ENCODE assay signal across 8 mouse cellular contexts in genomic region chr10:22140665-22141280, GRCm38 (mm10). TPM values are rescaled to one million over a fixed set of nuclear protein-coding genes. Genes with fewer than 3 reads are reported as not detected.
DNase-seq lines count a peak whose midpoint lies in the region; ATAC-seq and TF ChIP-seq lines count a peak whose summit lies in the region.
"Had no signal": no experiment of that assay in that cellular context is flagged by ENCODE, and none has a peak within 500 bp of the region (broad histone marks: within the 10 kb centered on the region; RNA-seq: fewer than 3 reads in every experiment).

No protein-coding gene starts in this region.

- H3K4me2 ChIP-seq in limb, embryonic 14.5 days (replicated peaks; ENCODE audit: low read depth, low read length, severe bottlenecking) = peak overlapping the region; percentile 62
- H3K4me2 ChIP-seq in midbrain, embryonic 15.5 days = peak overlapping the region; percentile 85

- H3K9me3 ChIP-seq in limb, embryonic 14.5 days (ENCODE audit: control insufficient read depth, low read length) = no peaks in the 10 kb centered on the region
- H3K9me3 ChIP-seq in midbrain, embryonic 15.5 days = 0 out of 2 replicates have a peak, but pooled peaks cover 2% of the 10 kb centered on the region

- H3K36me3 ChIP-seq in limb, embryonic 14.5 days (ENCODE audit: control insufficient read depth, insufficient read depth, low read length) = no peaks in the 10 kb centered on the region
- no peaks in the 10 kb centered on the region for H3K36me3 ChIP-seq in midbrain, embryonic 15.5 days (replicated peaks)

- H3K4me3 ChIP-seq in limb, embryonic 14.5 days (replicated peaks; ENCODE audit: low read length) = peak overlapping the region; percentile 36
- peak overlapping the region; percentile 46 for H3K4me3 ChIP-seq in midbrain, embryonic 15.5 days

- H3K27me3 ChIP-seq in limb, embryonic 14.5 days (ENCODE audit: control insufficient read depth, insufficient read depth, low read length) = no peaks in the 10 kb centered on the region
- H3K27me3 ChIP-seq in midbrain, embryonic 15.5 days (replicated peaks) = no peaks in the 10 kb centered on the region

- ATAC-seq in limb, embryonic 14.5 days (ENCODE audit: low FRiP score, low read depth) = peak; percentile 76
- peak; percentile 90 for ATAC-seq in midbrain, embryonic 15.5 days (replicated peaks)

- H3K4me1 ChIP-seq in limb, embryonic 14.5 days (ENCODE audit: control insufficient read depth, insufficient read depth, low read length) = no peaks in the 10 kb centered on the region
- no peaks in the 10 kb centered on the region for H3K4me1 ChIP-seq in midbrain, embryonic 15.5 days

- 1% methylated on average over 19 of the region's 19 CpGs for WGBS in limb, embryonic 14.5 days
- under 1% methylated on average over 19 of the region's 19 CpGs for WGBS in midbrain, embryonic 15.5 days

- DNase-seq in adrenal gland, postnatal 10 days = peak; percentile 86
- DNase-seq in embryo, embryonic 11 days = peak; percentile 88
- DNase-seq in heart, adult 11 months = peak; percentile 96
- DNase-seq in kidney, adult 11 months = peak; percentile 67
- DNase-seq in limb, embryonic 14.5 days (ENCODE audit: low spot score) = peak; percentile 79
- DNase-seq in spleen, postnatal 4 days (ENCODE audit: low spot score in 2 of 2) = peak; percentile 48 to 72

- no peak overlapping the region for H3K27ac ChIP-seq in limb, embryonic 14.5 days (replicated peaks; ENCODE audit: low read depth, low read length)
- H3K27ac ChIP-seq in midbrain, embryonic 15.5 days = no peak overlapping the region

- no peak for TF ChIP-seq POLR2A in limb, embryonic 14.5 days (IDR thresholded peaks at IDR 0.05; ENCODE audit: borderline replicate concordance, extremely low read depth, insufficient read depth, insufficient read length)

- H3K9ac ChIP-seq in limb, embryonic 14.5 days (ENCODE audit: low read depth, low read length, severe bottlenecking) = peak overlapping the region; percentile 56
- peak overlapping the region; percentile 56 for H3K9ac ChIP-seq in midbrain, embryonic 15.5 days

RNA-seq across cellular contexts. Expression of gene E030030I06Rik, which starts 8.3 kb away (rescaled TPM):
- total RNA-seq in adrenal gland, postnatal 10 days (2021) = 1 to 10 TPM; 6.0 to 8.9 TPM
- polyA plus RNA-seq in limb, embryonic 14.5 days (2012; rRNA removed) = 10.6 and 12.3 TPM in 2 replicates
- polyA plus RNA-seq in limb, embryonic 14.5 days (2014; fragmentation: Nextera tagmentation; extraction: Ambion mirVana) = 16.7 and 23.1 TPM in 2 replicates
- 2.9 and 4.1 TPM in 2 replicates for polyA plus RNA-seq in midbrain, embryonic 15.5 days (2015; fragmentation: Nextera tagmentation; extraction: Ambion mirVana)

RNA-seq across cellular contexts. Expression of gene Raet1e, which starts 17.6 kb away (rescaled TPM):
- 1 to 10 TPM; 1.5 to 1.9 TPM for total RNA-seq in adrenal gland, postnatal 10 days (2021)
- polyA plus RNA-seq in limb, embryonic 14.5 days (2012; rRNA removed) = 5.5 and 6.2 TPM in 2 replicates
- 7.3 and 8.5 TPM in 2 replicates for polyA plus RNA-seq in limb, embryonic 14.5 days (2014; fragmentation: Nextera tagmentation; extraction: Ambion mirVana)
- 0.81 and 1.3 TPM in 2 replicates for polyA plus RNA-seq in midbrain, embryonic 15.5 days (2015; fragmentation: Nextera tagmentation; extraction: Ambion mirVana)
- total RNA-seq: left cerebral cortex, postnatal 25 days had no signal

RNA-seq across cellular contexts. Expression of gene H60b, which starts 17.6 kb away (rescaled TPM):
- under 1 TPM; 0.36 to 0.73 TPM for total RNA-seq in adrenal gland, postnatal 10 days (2021)
- 0.85 and 1.3 TPM in 2 replicates for polyA plus RNA-seq in limb, embryonic 14.5 days (2012; rRNA removed)
- polyA plus RNA-seq in limb, embryonic 14.5 days (2014; fragmentation: Nextera tagmentation; extraction: Ambion mirVana) = 0.68 and 1.2 TPM in 2 replicates
- 0.52 and 1.1 TPM in 2 replicates for polyA plus RNA-seq in midbrain, embryonic 15.5 days (2015; fragmentation: Nextera tagmentation; extraction: Ambion mirVana)
- total RNA-seq: left cerebral cortex, postnatal 25 days had no signal
